Mouse (Mus musculus) gastrocnemius, adult 18-20 months (tissue): ENCODE data around the gene Tgtp2. TPM values are rescaled to one million over a fixed set of nuclear protein-coding genes. Genes with fewer than 3 reads are reported as not detected.
"Not testable (repeated sequence)": the region's sequence is repeated elsewhere in the genome, so short reads cannot be mapped to it uniquely, and the experiment has no call there.

Source experiments
- DNase-seq: peaks from one replicate; pipeline ENCODE4 v3.0.0; 2021; ENCODE audit warnings: low spot score
- total RNA-seq, 2 experiments: library from RNA; stranded (reverse); gene quantifications; 2 replicates each; pipeline ENCODE4 v1.2.3; 2021

Gene Tgtp2
- total RNA-seq, 2 experiments from 2014 or later, result 2.5 TPM; not detected in 1

- DNase-seq, result no peak
Measured at GRCm38 (mm10) chr11:49086858-49087361, 22.9 kb upstream of the Tgtp2 start.

DNA sequence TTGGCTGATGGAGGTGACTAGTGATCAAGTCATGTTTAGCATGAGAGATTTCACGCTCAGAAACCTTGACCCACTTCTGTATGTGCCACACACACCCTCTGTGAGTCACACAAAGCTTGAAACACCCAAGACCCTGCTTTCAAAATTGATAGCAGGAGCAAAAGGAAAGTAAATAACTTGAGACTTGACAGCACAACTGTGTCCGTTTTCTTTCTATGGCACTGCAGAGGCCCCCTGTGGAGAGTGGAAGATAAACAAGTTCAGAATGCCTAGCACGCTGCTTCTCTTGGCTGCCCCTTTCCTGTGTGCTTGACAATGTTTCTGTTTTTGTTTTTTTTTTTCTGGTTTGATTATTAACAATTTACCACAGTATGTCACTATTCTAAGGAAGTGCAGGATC lies 20.9 kb upstream of the Tgtp2 start:
- no peak for DNase-seq

DNA sequence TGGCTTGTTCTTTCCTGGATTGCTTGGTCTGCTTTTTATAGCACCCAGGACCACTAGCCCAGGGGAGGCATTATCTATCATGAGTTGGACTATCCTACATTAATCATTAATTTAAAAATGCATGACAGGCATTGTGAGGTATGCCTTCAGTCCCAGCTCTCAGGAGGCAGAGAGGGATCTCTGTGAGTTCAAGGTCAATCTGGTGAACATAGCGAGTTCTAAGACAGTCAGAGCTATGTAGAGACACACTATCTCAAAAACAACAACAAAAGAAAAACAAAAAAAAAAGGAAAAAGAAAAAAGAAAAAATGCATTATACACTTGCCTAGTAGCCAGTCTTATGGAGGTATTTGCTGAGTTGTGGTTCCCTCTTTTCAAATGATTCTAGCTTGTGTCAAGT lies 20.4 kb upstream of the Tgtp2 start:
- DNase-seq, result no peak

DNA sequence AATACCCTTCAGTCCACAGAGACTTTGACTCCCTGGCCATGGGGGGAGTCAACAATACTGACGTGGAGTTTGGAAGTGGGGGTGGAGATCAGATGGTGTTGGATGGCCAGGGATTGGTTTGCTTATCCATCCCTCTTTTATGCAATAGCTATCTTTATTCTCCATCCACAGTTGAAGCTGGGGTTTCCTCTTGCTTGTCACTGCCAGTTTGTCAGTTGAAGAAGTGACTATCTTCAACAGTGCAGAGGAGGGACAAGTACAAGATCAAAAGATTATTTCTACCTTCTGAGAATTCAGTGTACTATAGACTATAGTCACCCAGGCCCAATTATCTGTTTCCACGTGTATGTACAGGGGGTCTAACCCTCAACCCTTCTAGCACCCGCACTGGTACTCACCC lies 19.8 kb upstream of the Tgtp2 start:
- DNase-seq, result no peak

GRCm38 (mm10) chr11:49083146-49083545 lies 19.1 kb upstream of the Tgtp2 start:
- no peak for DNase-seq

GRCm38 (mm10) chr11:49081886-49082285 lies 17.9 kb upstream of the Tgtp2 start:
- no peak for DNase-seq

DNA sequence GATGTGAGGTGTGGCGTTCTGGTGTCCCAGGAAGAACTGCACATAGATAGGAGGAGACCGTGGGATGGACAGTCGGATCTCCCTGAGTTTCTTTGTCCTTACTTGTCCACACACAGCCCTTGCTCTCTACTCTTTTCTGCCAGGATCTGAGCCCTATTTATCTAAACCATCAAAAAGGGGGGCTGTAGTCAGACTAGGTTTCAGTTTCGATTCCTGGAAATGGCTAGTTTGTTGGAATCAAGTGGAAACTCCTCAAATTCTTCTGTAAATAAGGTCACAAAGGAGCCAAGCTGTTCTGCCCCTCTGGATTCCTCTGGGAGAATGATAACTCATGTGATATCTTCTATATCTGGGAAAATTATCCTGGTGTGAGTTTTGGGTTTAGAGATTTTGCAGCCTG lies 17.4 kb upstream of the Tgtp2 start:
- no peak for DNase-seq

GRCm38 (mm10) chr11:49080636-49081035 lies 16.6 kb upstream of the Tgtp2 start:
- DNase-seq, result no peak

DNA sequence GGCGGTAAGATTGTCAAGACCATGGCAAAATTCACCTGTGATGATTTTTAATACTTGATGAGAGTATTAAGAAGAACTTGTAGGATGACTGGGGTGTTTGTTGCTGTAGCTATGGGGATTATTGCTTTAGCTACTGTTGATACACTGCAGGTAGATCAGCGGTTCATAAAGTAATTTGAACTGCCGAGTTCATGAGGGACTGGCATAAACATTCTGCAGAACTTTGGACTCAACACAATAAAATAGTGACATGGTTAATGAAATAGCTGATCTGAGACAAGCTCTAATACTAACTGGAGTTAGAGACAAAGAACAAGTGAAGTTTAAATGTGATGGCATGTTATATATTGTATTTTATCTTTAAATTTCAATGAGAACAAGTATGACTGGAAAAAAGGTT lies 14.7 kb upstream of the Tgtp2 start:
- no peak for DNase-seq

DNA sequence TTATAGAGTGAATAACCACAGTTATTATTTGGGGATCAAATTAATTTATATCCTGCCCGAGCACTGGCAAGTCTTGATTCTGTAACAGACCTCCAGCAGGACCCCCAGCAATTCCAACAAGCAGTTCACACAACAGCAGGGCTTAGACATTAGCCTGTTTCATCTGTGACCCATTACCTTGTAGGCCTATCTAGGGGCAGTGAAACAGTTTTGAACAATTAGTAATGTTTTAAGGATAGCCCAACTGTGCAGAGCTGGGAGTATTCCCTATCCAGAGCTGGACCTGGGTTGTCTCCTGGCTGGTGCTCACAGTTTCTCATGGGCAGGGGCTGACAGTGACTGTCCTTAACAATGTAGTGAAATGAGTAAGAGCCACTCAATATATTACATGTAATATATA lies 13.0 kb upstream of the Tgtp2 start:
- DNase-seq, result no peak

DNA sequence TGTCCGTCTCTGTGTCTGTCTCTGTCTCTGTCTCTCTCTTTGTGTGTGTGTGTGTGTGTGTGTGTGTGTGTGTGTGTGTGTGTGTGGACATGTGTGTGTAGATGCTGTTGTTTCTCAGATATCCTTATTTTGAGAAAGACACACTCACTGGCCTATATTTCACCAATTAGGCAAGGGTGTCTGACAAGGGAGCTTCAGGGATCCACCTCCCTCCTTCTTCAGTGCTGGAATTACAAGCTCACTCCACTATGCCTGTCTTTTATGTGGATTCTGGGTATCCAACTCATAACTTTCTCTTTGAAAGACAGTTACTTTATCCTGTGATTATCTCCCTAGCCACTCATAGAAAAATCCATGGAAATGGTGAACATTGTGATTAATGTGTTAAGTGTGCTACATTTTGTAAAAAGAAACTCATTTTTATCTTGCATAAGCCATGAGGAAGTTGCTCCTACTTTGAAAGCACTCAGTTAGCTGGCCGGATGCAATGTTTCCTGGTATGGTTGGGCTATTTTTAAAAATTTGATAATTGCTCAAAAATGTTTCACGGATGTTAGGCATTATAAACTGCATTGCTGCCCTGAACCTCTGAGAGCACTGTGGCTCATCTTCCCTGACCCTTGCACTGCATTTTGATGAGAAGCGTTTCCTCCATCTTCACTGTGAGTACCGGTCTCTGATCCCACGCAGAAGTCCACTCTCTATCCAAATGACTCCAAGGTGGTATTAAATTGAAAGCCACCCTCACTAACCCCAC lies 12.2 kb upstream of the Tgtp2 start, which contains the start of gene Ifi47:
Gene Ifi47 (plus strand): TSS at position 587 of the 757 bp plus-strand sequence.
- DNase-seq, result not testable (repeated sequence)

DNA sequence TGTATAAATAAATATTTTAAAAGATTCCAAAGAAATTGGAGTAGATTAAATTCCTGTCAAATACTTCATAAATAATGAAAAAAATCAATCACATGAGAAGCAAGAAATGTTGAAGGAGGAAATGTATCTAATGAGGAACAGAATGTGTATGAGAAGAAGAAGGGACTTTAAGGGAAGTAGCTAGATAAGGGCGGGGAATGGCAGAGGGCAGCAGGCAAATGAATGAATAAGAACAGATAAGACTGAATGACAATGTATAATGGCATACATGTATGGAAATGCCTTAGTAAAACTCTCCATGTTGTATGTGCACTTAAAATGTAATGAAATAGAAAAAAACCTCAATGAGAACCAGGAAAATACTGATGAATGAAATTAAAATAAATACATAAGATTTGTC lies 4.4 kb upstream of the Tgtp2 start:
- no peak for DNase-seq

DNA sequence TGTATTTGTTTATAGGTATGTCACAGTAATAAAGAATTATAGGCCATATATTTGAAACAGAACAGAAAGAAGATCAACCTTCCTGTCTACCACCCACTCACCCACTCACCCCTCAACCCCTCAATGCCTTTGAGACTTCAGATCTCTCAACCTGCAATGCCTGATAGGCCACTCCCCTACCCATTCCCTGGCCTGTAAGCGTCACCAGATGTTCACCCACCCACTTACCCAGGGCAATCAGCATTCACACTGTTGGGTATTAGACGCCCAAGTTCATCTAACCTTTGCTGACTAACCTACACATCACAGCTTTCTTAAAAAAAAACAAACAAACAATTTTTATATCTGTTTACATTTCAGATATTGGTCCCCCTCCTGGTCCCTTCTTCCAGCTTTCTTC lies 2.1 kb downstream of the Tgtp2 start:
- not testable (repeated sequence) for DNase-seq

DNA sequence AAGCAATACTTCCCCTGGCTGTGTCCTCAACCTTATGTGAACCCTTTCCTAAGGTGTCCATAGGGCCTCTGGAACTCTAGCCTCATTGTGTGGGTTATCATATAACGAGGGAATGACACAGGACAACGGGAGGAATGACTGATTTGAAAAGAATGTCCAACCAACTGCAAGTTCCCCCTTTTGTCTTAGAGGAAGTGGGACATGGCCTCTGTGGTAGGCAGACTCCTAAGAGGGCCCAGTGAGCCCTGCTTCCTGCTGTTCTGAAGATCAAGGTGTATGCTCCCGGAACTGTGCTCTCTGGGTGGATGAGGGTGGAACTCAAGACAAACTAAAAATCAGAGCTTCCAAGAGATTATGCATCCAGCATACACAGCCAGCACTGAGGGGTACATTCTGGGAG lies 3.9 kb downstream of the Tgtp2 start:
- not testable (repeated sequence) for DNase-seq

- not testable (repeated sequence) for DNase-seq
Measured at GRCm38 (mm10) chr11:49051894-49052293, 12.1 kb downstream of the Tgtp2 start.

GRCm38 (mm10) chr11:49051093-49051891 lies 12.7 kb downstream of the Tgtp2 start, which contains the start of gene 9930111J21Rik2:
Gene 9930111J21Rik2 (minus strand): TSS chr11:49051242.
- not testable (repeated sequence) for DNase-seq

DNA sequence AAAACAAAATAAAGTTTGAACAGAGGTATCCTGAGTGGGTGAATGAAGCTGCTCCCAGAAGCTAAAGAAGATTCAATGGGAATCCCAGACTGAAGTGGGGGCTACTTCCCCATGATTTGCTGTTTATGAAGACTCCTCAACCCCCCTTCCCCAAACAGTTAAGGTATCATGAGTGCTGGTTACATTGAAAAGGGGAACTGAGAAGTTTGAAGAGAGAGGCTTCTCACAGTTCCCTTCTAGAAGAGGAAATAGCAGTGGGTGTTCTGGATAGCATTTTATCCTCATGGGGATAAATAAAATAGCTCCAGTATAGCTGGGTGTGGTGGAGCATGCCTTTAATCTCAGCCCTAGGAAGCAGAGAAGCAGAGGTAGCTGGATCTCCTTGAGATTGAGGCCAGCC lies 13.9 kb downstream of the Tgtp2 start:
- not testable (repeated sequence) for DNase-seq

- not testable (repeated sequence) for DNase-seq
Measured at GRCm38 (mm10) chr11:49012074-49012473, 51.9 kb downstream of the Tgtp2 start.
